Comparison of ENCODE assay signal across 22 mouse cellular contexts in the genomic region with DNA sequence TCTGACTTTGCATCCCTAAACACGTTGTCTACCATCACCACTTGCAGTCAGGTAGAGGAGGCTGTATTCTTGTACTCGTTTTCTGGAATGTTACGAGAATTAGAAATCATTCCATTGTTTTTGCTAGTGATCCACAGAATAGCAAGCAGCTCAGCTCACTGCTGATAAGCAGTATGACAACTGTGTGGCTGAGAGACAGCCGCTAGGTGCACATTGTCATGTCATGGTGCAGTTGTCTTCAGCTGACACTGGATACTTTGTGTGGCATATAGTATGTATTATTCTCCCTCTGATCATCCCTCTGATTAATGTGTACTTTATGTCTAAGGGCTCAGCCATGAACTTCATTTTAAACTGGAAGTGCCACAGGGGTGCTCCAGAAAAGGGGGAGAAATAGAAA.
A peak's percentile ranks its signal among the peaks of the same experiment; 100 is the strongest.
DNase-seq lines count a peak whose midpoint lies in the region; ATAC-seq and TF ChIP-seq lines count a peak whose summit lies in the region.
"Had no signal": no experiment of that assay in that cellular context is flagged by ENCODE, and none has a peak within 500 bp of the region (broad histone marks: within the 10 kb centered on the region; RNA-seq: fewer than 3 reads in every experiment).

No protein-coding gene starts in this region.

- no peaks in the 10 kb centered on the region for H3K27me3 ChIP-seq in midbrain, embryonic 11.5 days (ENCODE audit: control insufficient read depth, insufficient read depth, low read length)
- no peaks in the 10 kb centered on the region for H3K27me3 ChIP-seq in midbrain, postnatal 0 days (ENCODE audit: insufficient read depth, low read length)
- H3K27me3 ChIP-seq: embryonic facial prominence, embryonic 13.5 days; embryonic facial prominence, embryonic 15.5 days; forebrain, embryonic 12.5 days had no signal

- no peak overlapping the region for H3K9ac ChIP-seq in midbrain, embryonic 11.5 days (ENCODE audit: low read length)
- H3K9ac ChIP-seq in midbrain, postnatal 0 days (replicated peaks; ENCODE audit: low read length, poor library complexity, severe bottlenecking), result no peak overlapping the region
- H3K9ac ChIP-seq: embryonic facial prominence, embryonic 13.5 days; embryonic facial prominence, embryonic 15.5 days; forebrain, embryonic 12.5 days had no signal

- WGBS in midbrain, embryonic 11.5 days, result 87% methylated on average over 4 of the region's 4 CpGs
- WGBS in midbrain, postnatal 0 days, result 77% methylated on average over 4 of the region's 4 CpGs

- DNase-seq in layer of hippocampus, adult 2 months (ENCODE audit: low spot score in 2 of 2), result no peak
- DNase-seq in layer of hippocampus, adult 8-10 months (ENCODE audit: low spot score in 2 of 2), result no peak
- DNase-seq in midbrain, embryonic 11.5 days (ENCODE audit: low spot score, missing footprints), result peak; percentile 57
- no peak for DNase-seq in midbrain, postnatal 0 days (ENCODE audit: low spot score)
- no peak for DNase-seq in natural killer cell, adult 2 months (ENCODE audit: low spot score in 2 of 2)
- DNase-seq: adrenal gland, adult 2 months; adrenal gland, postnatal 10 days; adrenal gland, postnatal 25 days; cerebellum, adult 11 months; cerebellum, adult 18-20 months; cerebellum, adult 8-10 months; cerebellum, adult 9-11 months; cerebellum, postnatal 14 days; cerebellum, postnatal 36 days; embryo, embryonic 11 days had no signal

- H3K36me3 ChIP-seq in midbrain, embryonic 11.5 days (ENCODE audit: control insufficient read depth, insufficient read depth, low read length), result no peaks in the 10 kb centered on the region
- no peaks in the 10 kb centered on the region for H3K36me3 ChIP-seq in midbrain, postnatal 0 days (ENCODE audit: insufficient read depth, low read length)
- H3K36me3 ChIP-seq: embryonic facial prominence, embryonic 13.5 days; embryonic facial prominence, embryonic 15.5 days; forebrain, embryonic 10.5 days; forebrain, embryonic 12.5 days had no signal

- no peak overlapping the region for H3K4me3 ChIP-seq in layer of hippocampus, adult 2 months
- no peak overlapping the region for H3K4me3 ChIP-seq in midbrain, embryonic 11.5 days (ENCODE audit: low read depth, low read length)
- no peak overlapping the region for H3K4me3 ChIP-seq in midbrain, postnatal 0 days (ENCODE audit: low read depth, low read length)
- H3K4me3 ChIP-seq: embryonic facial prominence, embryonic 13.5 days; embryonic facial prominence, embryonic 15.5 days; erythroblast, embryonic 14.5 days; forebrain, embryonic 10.5 days; forebrain, embryonic 12.5 days had no signal

- H3K27ac ChIP-seq in layer of hippocampus, adult 2 months, result peak overlapping the region; percentile 77
- H3K27ac ChIP-seq in midbrain, embryonic 11.5 days (ENCODE audit: low read depth, low read length), result no peak overlapping the region
- H3K27ac ChIP-seq in midbrain, postnatal 0 days (ENCODE audit: low read depth, low read length), result no peak overlapping the region
- H3K27ac ChIP-seq: embryonic facial prominence, embryonic 15.5 days; forebrain, embryonic 10.5 days; forebrain, embryonic 12.5 days had no signal

- no peak for ATAC-seq in midbrain, embryonic 11.5 days (ENCODE audit: low FRiP score)
- ATAC-seq in midbrain, postnatal 0 days (ENCODE audit: low FRiP score), result no peak
- ATAC-seq: forebrain, embryonic 14.5 days; forebrain, embryonic 16.5 days had no signal

- peak; percentile 38 for TF ChIP-seq CTCF in layer of hippocampus, adult 2 months (conservative IDR thresholded peaks at IDR 0.05)
- TF ChIP-seq CTCF in midbrain, postnatal 0 days (IDR thresholded peaks at IDR 0.05), result no peak

- no peaks in the 10 kb centered on the region for H3K4me1 ChIP-seq in midbrain, embryonic 11.5 days (ENCODE audit: control insufficient read depth, insufficient read depth, low read length)
- no peaks in the 10 kb centered on the region for H3K4me1 ChIP-seq in midbrain, postnatal 0 days (ENCODE audit: insufficient read depth, low read length)

- no peaks in the 10 kb centered on the region for H3K9me3 ChIP-seq in midbrain, embryonic 11.5 days (ENCODE audit: control insufficient read depth, low read length)
- no peaks in the 10 kb centered on the region for H3K9me3 ChIP-seq in midbrain, postnatal 0 days (ENCODE audit: low read length)
- H3K9me3 ChIP-seq: embryonic facial prominence, embryonic 13.5 days; embryonic facial prominence, embryonic 15.5 days; forebrain, embryonic 10.5 days; forebrain, embryonic 12.5 days had no signal

- H3K4me2 ChIP-seq in midbrain, embryonic 11.5 days, result no peak overlapping the region
- H3K4me2 ChIP-seq in midbrain, postnatal 0 days (ENCODE audit: low read depth, low read length, poor library complexity, severe bottlenecking), result no peak overlapping the region
- H3K4me2 ChIP-seq: embryonic facial prominence, embryonic 13.5 days; embryonic facial prominence, embryonic 15.5 days; forebrain, embryonic 12.5 days had no signal
